Mouse (Mus musculus) midbrain, embryonic 12.5 days (tissue): Measurements from ENCODE around the gene Vgll1. TPM values are rescaled to one million over a fixed set of nuclear protein-coding genes. Genes with fewer than 3 reads are reported as not detected.

Experiments
- ATAC-seq: fragments of 200-750 bp; cut with Nextera tagmentation; 2 replicates; pipeline ENCODE4 v1.8.0; 2017; ENCODE audit warnings: low read depth, moderate TSS enrichment, moderate library complexity; ENCODE audit not compliant: low FRiP score
- H3K27ac ChIP-seq: fragments of 300-500 bp; sonication (generic); replicated peaks from 2 replicates; pipeline ENCODE4 v1.5.1; 2016; ENCODE audit warnings: mild to moderate bottlenecking
- H3K27me3 ChIP-seq: fragments of 300-500 bp; sonication (generic); 2 replicates; pipeline ENCODE4 v1.6.1; 2016; ENCODE audit warnings: mild to moderate bottlenecking
- H3K36me3 ChIP-seq: fragments of 300-500 bp; sonication (generic); 2 replicates; pipeline ENCODE4 v1.6.1; 2016
- H3K4me1 ChIP-seq: fragments of 300-500 bp; sonication (generic); 2 replicates; pipeline ENCODE4 v1.6.1; 2016
- H3K4me2 ChIP-seq: fragments of 300-500 bp; sonication (generic); replicated peaks from 2 replicates; pipeline ENCODE4 v1.6.1; 2016; ENCODE audit warnings: mild to moderate bottlenecking, moderate library complexity
- H3K4me3 ChIP-seq: fragments of 300-500 bp; sonication (generic); 2 replicates; pipeline ENCODE4 v1.5.1; 2016; ENCODE audit warnings: mild to moderate bottlenecking
- H3K9ac ChIP-seq: fragments of 300-500 bp; sonication (generic); replicated peaks from 2 replicates; pipeline ENCODE4 v1.6.1; 2016; ENCODE audit warnings: mild to moderate bottlenecking, moderate library complexity
- H3K9me3 ChIP-seq: fragments of 300-500 bp; sonication (generic); 2 replicates; pipeline ENCODE4 v1.6.1; 2016; ENCODE audit warnings: mild to moderate bottlenecking
- WGBS: fragments of 180-500 bp; shearing (Covaris S2); methylation state at CpG from one replicate; pipeline ENCODE4 v1.1.7; 2016; 5-methylcytosine and 5-hydroxymethylcytosine counted together
- polyA plus RNA-seq: library from polyadenylated mRNA; unstranded; fragments of >200 nt; fragmentation: Nextera tagmentation; extraction: Ambion mirVana; gene quantifications from 2 replicates; pipeline ENCODE4 v1.2.1, GENCODE M21; 2016

Vgll1 gene
- polyA plus RNA-seq, result 0.28 TPM in 1 of 2 replicates, not detected in the other

DNA sequence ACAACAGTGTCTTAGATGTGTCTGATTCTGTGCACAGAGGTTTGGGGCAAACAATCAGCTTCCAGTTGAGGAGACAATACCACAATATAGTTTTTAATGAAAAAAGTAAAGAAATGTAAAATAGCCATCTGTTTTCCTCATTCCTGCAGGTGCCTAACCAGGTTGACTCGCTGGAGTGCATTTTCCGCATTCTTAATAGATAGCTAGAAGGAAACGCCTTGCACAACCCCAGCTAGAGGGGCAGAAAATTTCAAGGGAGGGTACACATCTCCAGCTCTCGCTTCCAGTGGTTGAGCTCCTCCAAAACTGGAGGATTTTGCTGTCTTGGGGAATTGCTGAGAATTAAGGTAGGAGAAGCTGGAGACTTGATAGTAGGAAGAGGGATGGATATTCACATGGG, at the start of gene Vgll1:
Gene Vgll1, plus strand, starts transcription at position 301 of the 400 bp plus-strand sequence.
- no peak for ATAC-seq
- no peak within 1 kb of the TSS for H3K4me3 ChIP-seq

GRCm38 (mm10) chrX:57042774-57043173, 45.1 kb upstream of the Vgll1 start, which contains the start of gene Brs3:
Brs3 (plus strand) TSS chrX:57043074.
- Histone ChIP-seq H3K4me3 (no peak within 1 kb of the TSS), H3K9me3 (no peaks in the 10 kb centered on the region), H3K27ac (no peak within 1 kb of the TSS), H3K36me3 (no peaks in the 10 kb centered on the region), H3K9ac (no peak within 1 kb of the TSS), H3K4me2 (no peak within 1 kb of the TSS), H3K4me1 (no peaks in the 10 kb centered on the region), H3K27me3 (no peaks in the 10 kb centered on the region)
- WGBS, result 83% methylated on average over 5 of the region's 5 CpGs
- no peak for ATAC-seq

More for the DNA sequence above, at the start of gene Vgll1:
- 86% methylated on average over 4 of the region's 4 CpGs for WGBS
- H3K9ac ChIP-seq, result no peak within 1 kb of the TSS
- H3K36me3 ChIP-seq, result no peaks in the 10 kb centered on the region
- H3K9me3 ChIP-seq, result no peaks in the 10 kb centered on the region
- H3K4me2 ChIP-seq, result no peak within 1 kb of the TSS
- H3K4me1 ChIP-seq, result no peaks in the 10 kb centered on the region
- no peak within 1 kb of the TSS for H3K27ac ChIP-seq
- no peaks in the 10 kb centered on the region for H3K27me3 ChIP-seq

GRCm38 (mm10) chrX:57043869-57044268, 44.0 kb upstream of the Vgll1 start:
- H3K36me3 ChIP-seq, result no peaks in the 10 kb centered on the region
- no peak overlapping the region for H3K4me3 ChIP-seq
- H3K4me2 ChIP-seq, result no peak overlapping the region
- H3K27me3 ChIP-seq, result no peaks in the 10 kb centered on the region
- WGBS, result 82% methylated on average over 6 of the region's 6 CpGs
- H3K9ac ChIP-seq, result no peak overlapping the region
- no peak overlapping the region for H3K27ac ChIP-seq
- H3K9me3 ChIP-seq, result no peaks in the 10 kb centered on the region
- ATAC-seq, result no peak
- H3K4me1 ChIP-seq, result no peaks in the 10 kb centered on the region

- no peaks in the 10 kb centered on the region for H3K9me3 ChIP-seq
- WGBS, result 20% methylated on average over 4 of the region's 4 CpGs
- H3K36me3 ChIP-seq, result no peaks in the 10 kb centered on the region
- ATAC-seq, result no peak; the same call in 1 of the 2 replicates
- H3K27me3 ChIP-seq, result no peaks in the 10 kb centered on the region
- peak overlapping the region; percentile 57 for H3K9ac ChIP-seq
- H3K4me3 ChIP-seq, result peak overlapping the region; percentile 56
- H3K4me2 ChIP-seq, result peak overlapping the region; percentile 42
- 0 out of 2 replicates have a peak, but pooled peaks cover 5% of the 10 kb centered on the region for H3K4me1 ChIP-seq
- H3K27ac ChIP-seq, result peak overlapping the region; percentile 93
Observed at GRCm38 (mm10) chrX:57052848-57053173, 35.1 kb upstream of the Vgll1 start.

DNA sequence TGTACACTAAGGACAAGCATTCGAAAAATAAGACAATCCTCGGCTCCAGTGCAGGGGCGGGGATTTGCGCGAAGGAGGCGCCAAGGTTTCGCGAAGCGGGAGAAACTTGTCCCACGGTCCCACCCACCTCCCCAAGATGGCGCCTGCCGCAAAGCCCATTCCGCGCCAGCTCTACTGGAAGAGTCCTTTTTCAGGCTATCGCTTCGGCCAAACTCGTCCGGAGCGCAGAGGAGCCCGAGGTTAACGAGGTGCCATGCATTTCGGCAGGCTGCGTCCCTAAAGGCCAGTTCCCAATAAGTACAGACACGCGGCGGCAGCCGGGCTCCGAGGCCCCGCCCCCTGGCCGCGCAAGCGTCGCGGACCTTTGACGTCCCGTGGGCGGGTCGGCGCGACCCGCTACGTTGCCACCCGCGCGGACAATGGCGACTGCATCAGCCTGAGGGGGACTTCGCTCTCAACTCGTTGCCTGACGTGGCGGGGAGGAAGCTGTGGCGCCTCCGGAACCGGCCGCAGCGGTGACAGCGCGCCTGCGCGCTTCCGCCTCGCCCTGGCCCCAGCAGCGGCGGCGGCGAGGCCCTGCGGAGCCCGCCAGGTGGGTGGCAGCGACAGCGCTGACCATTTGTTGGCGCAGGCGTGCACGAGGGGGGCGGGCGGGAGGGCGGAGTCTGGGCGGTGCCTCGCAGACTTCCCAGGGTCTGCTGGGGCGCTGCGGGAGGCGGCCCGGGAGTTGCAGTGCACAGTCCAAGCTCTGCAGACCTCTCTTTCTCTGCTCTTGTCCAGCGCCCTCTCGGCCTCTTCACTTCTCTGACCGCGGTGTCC, 34.5 kb upstream of the Vgll1 start, which contains the start of gene Htatsf1:
Gene Htatsf1, plus strand, starts transcription at position 410 of the 819 bp plus-strand sequence.
- peak within 1 kb of the TSS; percentile 93 for H3K27ac ChIP-seq
- H3K4me1 ChIP-seq, result 0 out of 2 replicates have a peak, but pooled peaks cover 5% of the 10 kb centered on the region
- peak; percentile 97 for ATAC-seq
- H3K9ac ChIP-seq, result peak within 1 kb of the TSS; percentile 57
- H3K36me3 ChIP-seq, result no peaks in the 10 kb centered on the region
- 21% methylated on average over 83 of the region's 85 CpGs for WGBS
- peak within 1 kb of the TSS; percentile 56 for H3K4me3 ChIP-seq
- H3K27me3 ChIP-seq, result no peaks in the 10 kb centered on the region
- H3K9me3 ChIP-seq, result no peaks in the 10 kb centered on the region
- H3K4me2 ChIP-seq, result peak within 1 kb of the TSS; percentile 62

GRCm38 (mm10) chrX:57053993-57054385, 33.9 kb upstream of the Vgll1 start:
- peak overlapping the region; percentile 56 for H3K4me3 ChIP-seq
- H3K9me3 ChIP-seq, result no peaks in the 10 kb centered on the region
- H3K27me3 ChIP-seq, result no peaks in the 10 kb centered on the region
- peak overlapping the region; percentile 62 for H3K4me2 ChIP-seq
- 24% methylated on average over 11 of the region's 11 CpGs for WGBS
- peak; percentile 41 for ATAC-seq
- H3K27ac ChIP-seq, result peak overlapping the region; percentile 93
- 0 out of 2 replicates have a peak, but pooled peaks cover 5% of the 10 kb centered on the region for H3K4me1 ChIP-seq
- H3K36me3 ChIP-seq, result no peaks in the 10 kb centered on the region
- H3K9ac ChIP-seq, result peak overlapping the region; percentile 56; the same call in 1 of the 2 replicates

- 82% methylated on average over 5 of the region's 5 CpGs for WGBS
- Histone ChIP-seq H3K4me2 (no peak overlapping the region), H3K9me3 (no peaks in the 10 kb centered on the region), H3K9ac (no peak overlapping the region), H3K27ac (no peak overlapping the region), H3K27me3 (no peaks in the 10 kb centered on the region), H3K4me3 (no peak overlapping the region), H3K4me1 (no peaks in the 10 kb centered on the region), H3K36me3 (no peaks in the 10 kb centered on the region)
- no peak for ATAC-seq
Observed at GRCm38 (mm10) chrX:57081496-57081895, 6.4 kb upstream of the Vgll1 start.

DNA sequence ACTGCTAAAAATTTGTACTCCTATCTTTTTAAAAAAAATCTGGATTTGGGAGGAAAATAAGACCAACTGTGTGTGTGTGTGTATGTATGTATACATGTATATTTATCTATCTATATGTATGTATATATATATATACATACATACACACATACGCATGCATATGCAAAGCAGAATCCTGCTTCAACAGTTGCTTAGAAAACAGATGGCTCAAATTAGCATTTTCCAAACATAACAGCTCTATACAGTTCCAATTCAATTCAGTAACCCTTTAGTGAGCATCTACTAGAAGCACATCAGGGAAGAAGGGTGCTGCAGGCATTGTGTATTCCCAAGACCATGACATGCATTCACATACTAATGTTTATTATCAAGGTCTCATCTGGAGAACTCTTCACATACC, 15.5 kb downstream of the Vgll1 start:
- ATAC-seq, result no peak
- H3K36me3 ChIP-seq, result no peaks in the 10 kb centered on the region
- H3K27me3 ChIP-seq, result no peaks in the 10 kb centered on the region
- H3K27ac ChIP-seq, result no peak overlapping the region
- H3K4me1 ChIP-seq, result no peaks in the 10 kb centered on the region
- H3K9ac ChIP-seq, result no peak overlapping the region
- H3K4me3 ChIP-seq, result no peak overlapping the region
- no peaks in the 10 kb centered on the region for H3K9me3 ChIP-seq
- H3K4me2 ChIP-seq, result no peak overlapping the region
- 64% methylated on average over 1 of the region's 1 CpGs for WGBS

DNA sequence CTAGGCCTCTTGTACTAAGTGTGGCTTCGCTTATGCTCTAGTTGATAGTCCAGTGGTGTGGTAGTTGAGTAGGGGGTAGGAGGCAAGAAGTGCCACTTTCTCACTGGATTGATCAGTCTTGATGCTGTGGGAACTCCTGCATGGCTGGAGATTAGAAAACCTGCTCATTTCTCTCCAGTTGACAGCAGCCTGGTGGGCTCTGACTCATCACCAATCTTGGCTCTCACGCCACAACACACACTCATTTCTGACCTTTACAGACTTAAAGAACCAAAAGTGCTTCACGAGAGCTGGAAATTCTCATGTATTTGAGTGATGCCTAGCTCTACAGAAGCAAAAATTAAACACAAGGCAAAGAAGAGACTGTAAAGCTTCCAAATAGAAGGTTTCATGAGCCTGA, 19.1 kb downstream of the Vgll1 start:
- Histone ChIP-seq H3K4me1 (no peaks in the 10 kb centered on the region), H3K36me3 (no peaks in the 10 kb centered on the region), H3K9me3 (no peaks in the 10 kb centered on the region), H3K4me3 (no peak overlapping the region), H3K4me2 (no peak overlapping the region), H3K27me3 (no peaks in the 10 kb centered on the region), H3K9ac (no peak overlapping the region), H3K27ac (no peak overlapping the region)
- ATAC-seq, result no peak
- 91% methylated on average over 3 of the region's 3 CpGs for WGBS

GRCm38 (mm10) chrX:57118143-57118542, 30.2 kb downstream of the Vgll1 start:
- no peaks in the 10 kb centered on the region for H3K27me3 ChIP-seq
- ATAC-seq, result no peak
- WGBS, result 84% methylated on average over 8 of the region's 8 CpGs

GRCm38 (mm10) chrX:57120768-57121167, 32.9 kb downstream of the Vgll1 start:
- H3K4me3 ChIP-seq, result no peak overlapping the region
- H3K4me1 ChIP-seq, result no peaks in the 10 kb centered on the region
- no peak overlapping the region for H3K27ac ChIP-seq
- 82% methylated on average over 1 of the region's 1 CpGs for WGBS
- no peaks in the 10 kb centered on the region for H3K27me3 ChIP-seq
- no peaks in the 10 kb centered on the region for H3K36me3 ChIP-seq
- no peaks in the 10 kb centered on the region for H3K9me3 ChIP-seq
- no peak for ATAC-seq
- H3K9ac ChIP-seq, result no peak overlapping the region
- no peak overlapping the region for H3K4me2 ChIP-seq

More at GRCm38 (mm10) chrX:57118143-57118542, 30.2 kb downstream of the Vgll1 start:
- H3K27ac ChIP-seq, result no peak overlapping the region
- H3K9ac ChIP-seq, result no peak overlapping the region
- H3K4me3 ChIP-seq, result no peak overlapping the region
- no peak overlapping the region for H3K4me2 ChIP-seq
- no peaks in the 10 kb centered on the region for H3K4me1 ChIP-seq
- no peaks in the 10 kb centered on the region for H3K36me3 ChIP-seq
- no peaks in the 10 kb centered on the region for H3K9me3 ChIP-seq

- Histone ChIP-seq H3K4me3 (no peak overlapping the region), H3K9me3 (no peaks in the 10 kb centered on the region), H3K9ac (no peak overlapping the region), H3K27ac (no peak overlapping the region), H3K27me3 (no peaks in the 10 kb centered on the region), H3K36me3 (no peaks in the 10 kb centered on the region), H3K4me2 (no peak overlapping the region), H3K4me1 (no peaks in the 10 kb centered on the region)
- no peak for ATAC-seq
- 41% methylated on average over 1 of the region's 1 CpGs for WGBS
Observed at GRCm38 (mm10) chrX:57130633-57131032, 42.7 kb downstream of the Vgll1 start.
